8 mouse cellular contexts compared by ENCODE assay signal in genomic region chr2:30657674-30658479, GRCm38 (mm10).
DNase-seq lines count a peak whose midpoint lies in the region; ATAC-seq lines count a peak whose summit lies in the region.

No protein-coding gene starts in this region.

- peak overlapping the region; percentile 32 for H3K4me3 ChIP-seq in embryonic facial prominence, embryonic 11.5 days (ENCODE audit: low read depth, low read length)
- H3K4me3 ChIP-seq in midbrain, embryonic 14.5 days (replicated peaks; ENCODE audit: low read depth, low read length) = peak overlapping the region; percentile 15

- no peaks in the 10 kb centered on the region for H3K27me3 ChIP-seq in embryonic facial prominence, embryonic 11.5 days (ENCODE audit: control insufficient read depth, insufficient read depth, low read length)
- H3K27me3 ChIP-seq in midbrain, embryonic 14.5 days (ENCODE audit: control insufficient read depth, insufficient read depth, low read length) = no peaks in the 10 kb centered on the region

- WGBS in embryonic facial prominence, embryonic 11.5 days = under 1% methylated on average over 42 of the region's 42 CpGs
- under 1% methylated on average over 42 of the region's 42 CpGs for WGBS in midbrain, embryonic 14.5 days

- H3K36me3 ChIP-seq in embryonic facial prominence, embryonic 11.5 days (replicated peaks; ENCODE audit: control insufficient read depth, insufficient read depth, low read depth, low read length) = no peaks in the 10 kb centered on the region
- no peaks in the 10 kb centered on the region for H3K36me3 ChIP-seq in midbrain, embryonic 14.5 days (ENCODE audit: control insufficient read depth, insufficient read depth, low read length)

- peak overlapping the region; percentile 83 for H3K4me2 ChIP-seq in embryonic facial prominence, embryonic 11.5 days (ENCODE audit: low read depth, low read length)
- peak overlapping the region; percentile 63 for H3K4me2 ChIP-seq in midbrain, embryonic 14.5 days (ENCODE audit: low read length)

- H3K9me3 ChIP-seq in embryonic facial prominence, embryonic 11.5 days (replicated peaks; ENCODE audit: control insufficient read depth, low read length) = no peaks in the 10 kb centered on the region
- H3K9me3 ChIP-seq in midbrain, embryonic 14.5 days (ENCODE audit: control insufficient read depth, low read length) = no peaks in the 10 kb centered on the region

- H3K9ac ChIP-seq in embryonic facial prominence, embryonic 11.5 days (replicated peaks; ENCODE audit: low read length) = peak overlapping the region; percentile 70
- peak overlapping the region; percentile 51 for H3K9ac ChIP-seq in midbrain, embryonic 14.5 days (replicated peaks; ENCODE audit: low read length)

- DNase-seq in layer of hippocampus, postnatal 36 days = peak; percentile 46 to 47
- no peak for DNase-seq in layer of hippocampus, adult 9-11 months
- DNase-seq in NIH3T3 (ENCODE audit: low read depth) = peak; percentile 76
- peak; percentile 77 for DNase-seq in embryonic facial prominence, embryonic 11.5 days (ENCODE audit: low spot score)
- DNase-seq in heart, postnatal 10 days = peak; percentile 70 to 77
- peak; percentile 72 to 84 for DNase-seq in kidney, postnatal 4 days
- DNase-seq in midbrain, embryonic 14.5 days = peak; percentile 73
- peak; percentile 58 for DNase-seq in thymus, postnatal 0 days (ENCODE audit: low spot score)

- peaks cover 37% of the 10 kb centered on the region for H3K4me1 ChIP-seq in embryonic facial prominence, embryonic 11.5 days (ENCODE audit: control insufficient read depth, insufficient read depth, low read length)
- H3K4me1 ChIP-seq in midbrain, embryonic 14.5 days (ENCODE audit: control insufficient read depth, insufficient read depth, low read length) = peaks cover 77% of the 10 kb centered on the region

- intact Hi-C loops in heart, postnatal 10 days (cut with DNase I) = loop anchor here (2.0 to 5.0 kb wide), 4 partner anchors 49 to 186 kb away; partner anchors contain the start of gene Ier5l

- peak; percentile 24 for ATAC-seq in embryonic facial prominence, embryonic 11.5 days (replicated peaks; ENCODE audit: insufficient number of reproducible peaks, low FRiP score, low TSS enrichment, low read depth)
- peak; percentile 44 for ATAC-seq in midbrain, embryonic 14.5 days (ENCODE audit: low FRiP score, low TSS enrichment)

- peak overlapping the region; percentile 99 for H3K27ac ChIP-seq in embryonic facial prominence, embryonic 11.5 days (replicated peaks; ENCODE audit: low read depth, low read length)
- peak overlapping the region; percentile 100 for H3K27ac ChIP-seq in midbrain, embryonic 14.5 days (replicated peaks; ENCODE audit: low read depth, low read length)
